Mouse (Mus musculus) bone marrow, adult 2 months (tissue): Measurements from ENCODE around the gene Mybph.

Experiments
- CTCF ChIP-seq: fragments of 200-500 bp; IDR thresholded peaks from 2 replicates; pipeline ENCODE4 v1.5.1; 2011; ENCODE audit warnings: low read length, control low read depth; ENCODE audit not compliant: control insufficient read depth, insufficient read depth
- POLR2A ChIP-seq: fragments of 200-500 bp; IDR thresholded peaks from 2 replicates; pipeline ENCODE4 v1.6.1; 2011; ENCODE audit warnings: low read depth, mild to moderate bottlenecking, control low read depth, low read length, borderline replicate concordance; ENCODE audit not compliant: control insufficient read depth

DNA sequence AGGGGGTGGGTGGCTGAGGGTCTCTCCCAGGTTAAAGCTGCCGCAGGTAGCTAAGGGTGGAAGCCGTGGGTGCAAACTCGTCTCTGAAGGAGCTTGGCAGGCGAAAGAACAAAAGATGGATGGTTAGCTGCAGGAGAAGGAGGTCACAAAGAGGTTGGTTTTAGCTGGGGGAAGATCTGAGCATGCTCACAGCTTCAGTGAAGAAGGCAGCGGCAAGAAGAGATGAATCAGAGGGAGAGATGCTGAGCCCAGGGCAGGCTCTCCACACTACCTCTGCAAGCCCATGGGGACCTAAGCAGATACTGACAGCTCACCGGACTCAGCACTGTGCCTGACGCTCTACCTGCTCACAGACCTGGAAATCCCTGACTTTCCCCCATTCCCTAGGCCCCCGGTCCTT lies 48.0 kb downstream of the Mybph start:
- TF ChIP-seq CTCF, result no peak
- no peak for TF ChIP-seq POLR2A
